Mouse (Mus musculus): ENCODE measurements around the gene Fastkd5.

DNA sequence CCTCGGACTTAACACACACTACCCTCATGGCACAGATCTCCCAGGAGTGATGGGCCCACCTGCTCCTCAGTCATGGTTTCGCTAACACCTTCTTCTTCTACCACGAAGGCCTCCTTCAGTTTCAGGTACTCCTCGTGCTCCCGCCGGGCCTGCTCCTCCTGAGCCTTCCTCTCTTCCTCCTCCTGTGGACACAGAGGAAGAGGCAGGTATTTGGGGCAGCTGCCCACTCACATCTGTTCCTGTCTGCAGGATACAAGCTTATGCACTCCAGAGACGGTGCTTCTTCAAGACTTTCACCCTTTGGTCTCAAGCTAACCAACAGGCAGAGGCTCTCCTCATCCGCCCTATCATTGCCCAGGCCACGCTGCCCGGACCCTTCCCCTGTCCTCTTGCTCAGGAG, 28.7 kb upstream of the Fastkd5 start:
- TF ChIP-seq CTCF (IDR thresholded peaks at IDR 0.05; ENCODE audit: control insufficient read depth, insufficient read depth, insufficient replicate concordance, low read depth, low read length), result no peak
- TF ChIP-seq POLR2A (IDR thresholded peaks at IDR 0.05; ENCODE audit: control insufficient read depth, low read depth, low read length), result no peak

Measured in testis, adult 2 months (tissue).